Mouse (Mus musculus) thymus, postnatal 10 days (tissue): ENCODE measurements around the gene Gm4631.
"Not testable (repeated sequence)": the region's sequence is repeated elsewhere in the genome, so short reads cannot be mapped to it uniquely, and the experiment has no call there.

Experiments
- DNase-seq, 2 experiments: peaks; one replicate each; pipeline ENCODE4 v3.0.0; 2021; ENCODE audit warnings: low spot score in 2 of 2

The Gm4631 gene

DNA sequence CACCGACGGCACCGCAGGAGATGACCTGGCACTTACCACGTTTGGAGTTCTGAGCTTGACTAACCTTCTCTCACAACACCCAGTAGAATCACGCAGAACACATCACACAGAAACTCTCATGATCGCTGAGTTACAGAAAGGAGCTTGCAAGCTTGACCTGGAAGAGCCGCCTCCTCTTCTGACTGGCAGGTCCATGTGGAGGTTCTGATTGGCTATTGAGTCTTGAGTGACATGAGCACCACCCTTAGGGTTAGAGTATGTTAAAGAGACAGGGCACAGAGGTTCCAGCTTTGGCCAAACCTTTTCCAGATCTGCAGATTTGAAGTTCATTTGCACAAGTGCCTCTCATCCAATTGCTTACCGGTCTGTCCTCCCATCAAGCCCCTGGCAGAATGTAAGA is at the start of gene Gm4631:
Gene Gm4631, minus strand, starts transcription at position 101 of the 400 bp plus-strand sequence.
- not testable (repeated sequence) for DNase-seq

GRCm38 (mm10) chr2:175372136-175372535 is 34.1 kb upstream of the Gm4631 start, which contains the start of gene Zfp968:
TSS of gene Zfp968 (plus strand) at chr2:175372436.
- not testable (repeated sequence) for DNase-seq

- not testable (repeated sequence) for DNase-seq
Measured at GRCm38 (mm10) chr2:175274825-175275224, 63.2 kb downstream of the Gm4631 start, which contains the start of gene Gm14440. TSS of gene Gm14440 (plus strand) at chr2:175275125.
